ENCODE assay signal across 8 mouse cellular contexts in genomic region chr6:124740211-124740887, GRCm38 (mm10). TPM values are rescaled to one million over a fixed set of nuclear protein-coding genes. Genes with fewer than 3 reads are reported as not detected.
A peak's percentile ranks its signal among the peaks of the same experiment; 100 is the strongest.
DNase-seq lines count a peak whose midpoint lies in the region; ATAC-seq and TF ChIP-seq lines count a peak whose summit lies in the region.

No protein-coding gene starts in this region.

- H3K27me3 ChIP-seq in forebrain, embryonic 16.5 days (replicated peaks; ENCODE audit: control insufficient read depth, insufficient read depth, low read length) = no peaks in the 10 kb centered on the region
- H3K27me3 ChIP-seq in megakaryocyte, embryonic 14.5 days (replicated peaks) = no peaks in the 10 kb centered on the region
- H3K27me3 ChIP-seq in stomach, embryonic 14.5 days (ENCODE audit: control insufficient read depth, insufficient read depth, low read length) = no peaks in the 10 kb centered on the region

- peaks cover 31% of the 10 kb centered on the region for H3K4me1 ChIP-seq in bone marrow macrophage, adult 2 months (ENCODE audit: control insufficient read depth, insufficient read depth, low read length)
- H3K4me1 ChIP-seq in forebrain, embryonic 16.5 days (replicated peaks; ENCODE audit: control insufficient read depth, insufficient read depth, low read length) = peaks cover 32% of the 10 kb centered on the region
- peaks cover 73% of the 10 kb centered on the region for H3K4me1 ChIP-seq in megakaryocyte, embryonic 14.5 days
- H3K4me1 ChIP-seq in stomach, embryonic 14.5 days (ENCODE audit: control insufficient read depth, insufficient read depth, low read length) = peaks cover 14% of the 10 kb centered on the region; the same call in 1 of the 2 replicates

- peak overlapping the region; percentile 64 for H3K4me3 ChIP-seq in bone marrow macrophage, adult 2 months (ENCODE audit: insufficient read depth, low read length)
- H3K4me3 ChIP-seq in forebrain, embryonic 16.5 days (replicated peaks; ENCODE audit: low read length) = peak overlapping the region; percentile 74
- H3K4me3 ChIP-seq in megakaryocyte, embryonic 14.5 days (replicated peaks) = peak overlapping the region; percentile 97
- peak overlapping the region; percentile 41 for H3K4me3 ChIP-seq in stomach, embryonic 14.5 days (ENCODE audit: low read depth, low read length)

- H3K9ac ChIP-seq in forebrain, embryonic 16.5 days (replicated peaks; ENCODE audit: low read depth, low read length) = peak overlapping the region; percentile 93
- peak overlapping the region; percentile 53 for H3K9ac ChIP-seq in stomach, embryonic 14.5 days (replicated peaks; ENCODE audit: low read depth, low read length)

- peaks cover 4% of the 10 kb centered on the region; the same call in 1 of the 2 replicates for H3K36me3 ChIP-seq in forebrain, embryonic 16.5 days (ENCODE audit: control insufficient read depth, insufficient read depth)
- H3K36me3 ChIP-seq in megakaryocyte, embryonic 14.5 days (replicated peaks; ENCODE audit: low read length) = peaks cover 36% of the 10 kb centered on the region
- peaks cover 28% of the 10 kb centered on the region for H3K36me3 ChIP-seq in stomach, embryonic 14.5 days (ENCODE audit: control insufficient read depth, insufficient read depth, low read length)

- TF ChIP-seq POLR2A in bone marrow macrophage, adult 2 months (IDR thresholded peaks at IDR 0.05; ENCODE audit: borderline replicate concordance, low read depth, low read length) = no peak

- no peaks in the 10 kb centered on the region for H3K9me3 ChIP-seq in forebrain, embryonic 16.5 days (ENCODE audit: control insufficient read depth, low read length)
- H3K9me3 ChIP-seq in megakaryocyte, embryonic 14.5 days = no peaks in the 10 kb centered on the region
- no peaks in the 10 kb centered on the region for H3K9me3 ChIP-seq in stomach, embryonic 14.5 days (ENCODE audit: control insufficient read depth, low read depth, low read length)

- H3K27ac ChIP-seq in bone marrow macrophage, adult 2 months (ENCODE audit: insufficient read depth, low read depth, low read length) = peak overlapping the region; percentile 98
- H3K27ac ChIP-seq in forebrain, embryonic 16.5 days (ENCODE audit: low read length) = peak overlapping the region; percentile 96
- H3K27ac ChIP-seq in stomach, embryonic 14.5 days (ENCODE audit: low read length) = peak overlapping the region; percentile 96

- under 1% methylated on average over 29 of the region's 29 CpGs for WGBS in forebrain, embryonic 16.5 days
- WGBS in stomach, embryonic 14.5 days = 1% methylated on average over 27 of the region's 29 CpGs

- H3K4me2 ChIP-seq in forebrain, embryonic 16.5 days (ENCODE audit: low read length) = peak overlapping the region; percentile 52
- H3K4me2 ChIP-seq in stomach, embryonic 14.5 days (replicated peaks; ENCODE audit: low read depth, low read length) = peak overlapping the region; percentile 54

- DNase-seq in embryo, embryonic 10 days (ENCODE audit: low spot score) = peak; percentile 79
- no peak for DNase-seq in embryo, embryonic 9.5 days (ENCODE audit: extremely low spot score)
- DNase-seq in A20 (ENCODE audit: low read depth, low spot score) = peak; percentile 87
- peak; percentile 70 for DNase-seq in kidney, postnatal 10 days

- TF ChIP-seq CTCF in bone marrow macrophage, adult 2 months (IDR thresholded peaks at IDR 0.05; ENCODE audit: low read depth, low read length) = peak; percentile 57; the same call in 1 of the 2 replicates

- ATAC-seq in forebrain, embryonic 16.5 days = peak; percentile 26
- peak; percentile 3; the same call in 1 of the 2 replicates for ATAC-seq in stomach, embryonic 14.5 days (ENCODE audit: insufficient number of reproducible peaks, insufficient read depth, low FRiP score, low read depth)

RNA-seq across cellular contexts. Expression of gene Grcc10, which starts 0.8 kb away (rescaled TPM):
- polyA plus RNA-seq in bone marrow macrophage, adult 2 months (2012; ENCODE audit: insufficient read depth, insufficient read length, missing spikeins) = 221 and 253 TPM in 2 replicates
- polyA plus RNA-seq in forebrain, embryonic 16.5 days (2015; fragmentation: Nextera tagmentation; extraction: Ambion mirVana) = 614 and 641 TPM in 2 replicates
- 11.7 and 65.2 TPM in 2 replicates for polyA plus RNA-seq in megakaryocyte, embryonic 14.5 days (2012; ENCODE audit: insufficient read depth, low replicate concordance)
- 445 and 505 TPM in 2 replicates for polyA plus RNA-seq in stomach, embryonic 14.5 days (2014; fragmentation: Nextera tagmentation; extraction: Ambion mirVana)

RNA-seq across cellular contexts. Expression of gene Ptpn6, which starts 1.8 kb away (rescaled TPM):
- polyA plus RNA-seq in bone marrow macrophage, adult 2 months (2012; ENCODE audit: insufficient read depth, insufficient read length, missing spikeins) = 583 and 614 TPM in 2 replicates
- 3.3 and 4.5 TPM in 2 replicates for polyA plus RNA-seq in forebrain, embryonic 16.5 days (2015; fragmentation: Nextera tagmentation; extraction: Ambion mirVana)
- 19.9 and 20.1 TPM in 2 replicates for polyA plus RNA-seq in megakaryocyte, embryonic 14.5 days (2012; ENCODE audit: insufficient read depth, low replicate concordance)
- polyA plus RNA-seq in stomach, embryonic 14.5 days (2014; fragmentation: Nextera tagmentation; extraction: Ambion mirVana) = 13.7 and 15.3 TPM in 2 replicates

RNA-seq across cellular contexts. Expression of gene Gm45234, which starts 15.5 kb away (rescaled TPM):
- polyA plus RNA-seq in bone marrow macrophage, adult 2 months (2012; ENCODE audit: insufficient read depth, insufficient read length, missing spikeins) = not detected in 2 replicates
- polyA plus RNA-seq in forebrain, embryonic 16.5 days (2015; fragmentation: Nextera tagmentation; extraction: Ambion mirVana) = not detected in 2 replicates
- 43.0 TPM in 1 of 2 replicates, not detected in the other for polyA plus RNA-seq in megakaryocyte, embryonic 14.5 days (2012; ENCODE audit: insufficient read depth, low replicate concordance)
- not detected in 2 replicates for polyA plus RNA-seq in stomach, embryonic 14.5 days (2014; fragmentation: Nextera tagmentation; extraction: Ambion mirVana)

RNA-seq across cellular contexts. Expression of gene Atn1, which starts 16.0 kb away (rescaled TPM):
- polyA plus RNA-seq in bone marrow macrophage, adult 2 months (2012; ENCODE audit: insufficient read depth, insufficient read length, missing spikeins) = 30.1 and 34.0 TPM in 2 replicates
- 23.4 and 27.0 TPM in 2 replicates for polyA plus RNA-seq in forebrain, embryonic 16.5 days (2015; fragmentation: Nextera tagmentation; extraction: Ambion mirVana)
- polyA plus RNA-seq in megakaryocyte, embryonic 14.5 days (2012; ENCODE audit: insufficient read depth, low replicate concordance) = 38.5 and 97.6 TPM in 2 replicates
- 15.0 and 18.5 TPM in 2 replicates for polyA plus RNA-seq in stomach, embryonic 14.5 days (2014; fragmentation: Nextera tagmentation; extraction: Ambion mirVana)

RNA-seq across cellular contexts. Expression of gene Phb2, which starts 28.2 kb away (rescaled TPM):
- polyA plus RNA-seq in bone marrow macrophage, adult 2 months (2012; ENCODE audit: insufficient read depth, insufficient read length, missing spikeins) = 94.1 and 97.8 TPM in 2 replicates
- polyA plus RNA-seq in forebrain, embryonic 16.5 days (2015; fragmentation: Nextera tagmentation; extraction: Ambion mirVana) = 250 and 252 TPM in 2 replicates
- polyA plus RNA-seq in megakaryocyte, embryonic 14.5 days (2012; ENCODE audit: insufficient read depth, low replicate concordance) = 72.8 and 150 TPM in 2 replicates
- 290 and 305 TPM in 2 replicates for polyA plus RNA-seq in stomach, embryonic 14.5 days (2014; fragmentation: Nextera tagmentation; extraction: Ambion mirVana)

Comparison
In these comparisons a context has a peak if more than half of its experiments do, and no peak if none do; other contexts are left out.
1. H3K4me3 ChIP-seq: peak in every context shown above with its lines; median percentile 97 in megakaryocyte, embryonic 14.5 days; 74 in forebrain, embryonic 16.5 days; 64 in bone marrow macrophage, adult 2 months; 41 in stomach, embryonic 14.5 days.
2. RNA of gene Ptpn6, which starts 1.8 kb away (polyA plus RNA-seq): 583 to 614 TPM in bone marrow macrophage, adult 2 months; 19.9 to 20.1 TPM in megakaryocyte, embryonic 14.5 days, 13.7 to 15.3 TPM in stomach, embryonic 14.5 days and 3.3 to 4.5 TPM in forebrain, embryonic 16.5 days; every median in the first group is over 10 times any median in the second.
3. Peak in every context shown above with its lines, with median percentiles within 50 percentile points of each other: H3K27ac ChIP-seq.